In the genomic region with DNA sequence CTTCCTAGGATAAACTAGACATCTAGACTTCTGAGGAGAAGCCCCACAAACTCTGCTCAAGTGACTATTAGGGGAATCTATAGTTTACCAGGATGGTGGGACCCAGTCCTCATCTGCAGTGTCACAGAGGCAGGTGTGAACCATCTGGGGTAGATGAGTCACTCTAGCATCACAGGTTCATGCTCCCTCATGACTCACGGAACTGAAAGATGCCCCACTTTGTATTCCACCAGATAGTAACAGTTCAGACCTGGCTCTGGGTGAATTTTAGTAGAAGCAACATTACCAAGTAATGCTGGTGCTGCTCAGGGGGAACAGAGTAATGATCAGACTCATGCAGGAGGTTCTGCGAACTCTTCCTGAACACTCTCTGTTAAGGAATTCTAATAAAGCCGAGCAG, we compare ENCODE assay signal across 23 mouse cellular contexts. TPM values are rescaled to one million over a fixed set of nuclear protein-coding genes. Genes with fewer than 3 reads are reported as not detected.
DNase-seq lines count a peak whose midpoint lies in the region; ATAC-seq and TF ChIP-seq lines count a peak whose summit lies in the region.
"Had no signal": no experiment of that assay in that cellular context is flagged by ENCODE, and none has a peak within 500 bp of the region (broad histone marks: within the 10 kb centered on the region; RNA-seq: fewer than 3 reads in every experiment).

No protein-coding gene starts in this region.

- no peaks in the 10 kb centered on the region for H3K36me3 ChIP-seq in heart, adult 2 months (ENCODE audit: control insufficient read depth, insufficient read depth, low read length)
- H3K36me3 ChIP-seq: G1E had no signal

- H3K4me3 ChIP-seq in heart, adult 2 months, result no peak overlapping the region

- WGBS in heart, adult 2 months, result 93% methylated on average over 3 of the region's 3 CpGs

- TF ChIP-seq CTCF in heart, adult 2 months (IDR thresholded peaks at IDR 0.05), result no peak

- no peaks in the 10 kb centered on the region for H3K27me3 ChIP-seq in heart, adult 2 months (ENCODE audit: control insufficient read depth, insufficient read depth, low read length)
- H3K27me3 ChIP-seq: CH12.LX, Patski had no signal

- no peak for DNase-seq in frontal cortex, postnatal 14 days (ENCODE audit: low spot score in 2 of 2)
- peak; percentile 73 for DNase-seq in heart, adult 11 months
- no peak for DNase-seq in heart, adult 2 months
- peak; percentile 18 for DNase-seq in right cerebral cortex, adult 18-20 months
- no peak for DNase-seq in right cerebral cortex, postnatal 14 days
- peak; percentile 63 for DNase-seq in brain, adult 2 months (ENCODE audit: low read depth, low spot score)
- DNase-seq in testis, postnatal 10 days (ENCODE audit: low spot score), result no peak
- DNase-seq: adrenal gland, adult 2 months; adrenal gland, adult 8-10 months; adrenal gland, postnatal 10 days; adrenal gland, postnatal 14 days; adrenal gland, postnatal 25 days; adrenal gland, postnatal 36 days; B cell, adult 2 months; cerebellum, adult 11 months; cerebellum, adult 11-12 months; cerebellum, adult 18-20 months had no signal

- no peaks in the 10 kb centered on the region for H3K79me2 ChIP-seq in heart, adult 2 months (replicated peaks; ENCODE audit: control insufficient read depth, insufficient read depth, low read length)

- intact Hi-C loops in heart, adult 2 months (cut with DNase I), result loop anchor here (10.0 kb wide), 1 partner anchor 142 kb away; no protein-coding TSS in a partner anchor

- no peak for TF ChIP-seq EP300 in heart, adult 2 months (IDR thresholded peaks at IDR 0.05; ENCODE audit: insufficient read depth, low read depth, low read length)

- H3K9ac ChIP-seq in heart, adult 2 months (ENCODE audit: low read depth, low read length), result no peak overlapping the region

- no peak overlapping the region for H3K27ac ChIP-seq in heart, adult 2 months

- no peak for TF ChIP-seq POLR2A in heart, adult 2 months (IDR thresholded peaks at IDR 0.05; ENCODE audit: insufficient read depth, low read depth, low read length)

- peak; percentile 42 for ATAC-seq in frontal cortex, adult (ENCODE audit: low TSS enrichment)
- ATAC-seq: activated CD4-positive, CD25-positive, alpha-beta regulatory T cell, adult 4 months; CD4-positive, CD25-positive, alpha-beta regulatory T cell, adult 4 months; Patski had no signal

- H3K4me1 ChIP-seq in heart, adult 2 months (ENCODE audit: control insufficient read depth, insufficient read depth, low read length), result no peaks in the 10 kb centered on the region

RNA-seq across cellular contexts. Expression of a gene that starts 36.5 kb away (rescaled TPM):
- total RNA-seq in heart, adult 2 months (2021), result 100 to 1,000 TPM; 182 to 189 TPM
- polyA plus RNA-seq in heart, adult 2 months (2012; rRNA removed), result 35.6 and 50.8 TPM in 2 replicates
- total RNA-seq: CH12.LX had no signal
- polyA plus RNA-seq: G1E had no signal

Comparison
In these comparisons a context has a peak if more than half of its experiments do, and no peak if none do; other contexts are left out.
1. DNase-seq: peak in heart, adult 11 months (single experiment), right cerebral cortex, adult 18-20 months (single experiment) and brain, adult 2 months (single experiment); none in frontal cortex, postnatal 14 days (0 of 2), heart, adult 2 months (0 of 2), right cerebral cortex, postnatal 14 days (single experiment) and testis, postnatal 10 days (single experiment).